Mouse (Mus musculus): ENCODE measurements around the gene Vps4a.

DNA sequence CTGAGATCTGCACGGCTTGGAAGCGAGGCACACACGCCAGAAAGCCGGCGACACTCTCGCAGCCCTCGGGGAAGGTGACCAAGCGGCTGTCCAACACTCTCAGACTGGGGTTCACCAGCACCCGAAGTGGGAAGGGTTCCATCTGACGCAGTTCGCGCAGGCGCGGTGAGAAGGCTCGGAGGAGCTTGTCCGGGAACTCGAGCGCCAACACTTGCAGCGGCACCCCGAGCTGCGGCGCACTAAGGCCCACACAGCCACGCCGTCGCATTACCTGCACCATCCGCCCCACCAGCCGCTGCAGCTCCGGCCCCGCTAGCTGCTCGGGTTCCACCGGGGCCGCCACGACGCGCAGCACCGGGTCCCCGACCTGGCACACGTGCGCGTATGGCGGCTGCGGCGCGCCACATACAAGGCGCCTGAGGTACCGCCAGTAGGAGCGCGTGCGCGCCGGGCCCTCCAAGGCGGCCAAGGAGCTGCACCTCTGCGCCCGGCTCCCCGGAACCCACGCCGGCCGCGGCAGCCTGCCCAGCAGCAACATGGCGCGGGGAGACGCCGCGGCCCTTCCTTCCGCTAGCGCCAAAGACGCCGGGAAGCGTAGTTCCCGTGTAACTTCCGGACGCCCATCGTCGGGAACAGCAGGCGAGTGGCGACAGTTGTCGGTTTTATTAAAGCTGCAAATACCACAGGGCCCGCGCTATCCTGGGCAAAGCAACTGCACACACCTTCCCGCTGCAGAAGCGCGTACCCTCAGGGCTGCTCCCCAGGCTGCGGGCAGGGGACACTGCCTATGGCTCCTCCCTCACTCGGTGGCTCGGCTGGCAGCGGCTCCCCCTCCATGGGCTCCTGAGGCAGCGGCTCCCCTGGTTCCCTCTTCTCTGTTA lies 17.3 kb downstream of the Vps4a start, which contains the start of gene Pdf:
- TF ChIP-seq CTCF (IDR thresholded peaks at IDR 0.05; ENCODE audit: insufficient read depth, low read length) = no peak
- TF ChIP-seq POLR2A (IDR thresholded peaks at IDR 0.05; ENCODE audit: borderline replicate concordance, extremely low read depth, low read depth, low read length) = peak; percentile 70; the same call in 1 of the 2 replicates
